Mouse (Mus musculus): ENCODE measurements around the gene Rab3b.
"Not testable (repeated sequence)": the region's sequence is repeated elsewhere in the genome, so short reads cannot be mapped to it uniquely, and the experiment has no call there.

Rab3b gene

DNA sequence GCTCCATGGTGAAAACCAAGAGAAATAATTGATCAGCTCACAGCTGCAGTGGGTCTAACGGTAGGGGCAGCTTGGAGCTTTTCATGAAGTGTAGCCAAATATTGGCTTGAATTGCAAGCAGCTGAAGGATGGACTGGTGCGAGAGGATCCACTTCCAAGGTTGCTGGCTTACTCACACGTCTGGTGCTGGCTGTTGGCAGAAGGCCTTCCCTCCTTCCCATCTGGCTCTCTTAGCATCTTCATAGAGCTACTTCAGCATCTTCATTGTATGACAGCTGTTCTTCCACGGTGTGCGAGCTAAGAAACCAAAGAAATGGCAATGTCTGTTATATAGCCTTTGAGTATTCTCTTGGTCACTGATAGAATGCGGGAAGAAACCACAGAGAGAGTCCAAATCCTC is 12.0 kb downstream of the Rab3b start:
- no peak for DNase-seq (ENCODE audit: low read depth, low spot score)

DNA sequence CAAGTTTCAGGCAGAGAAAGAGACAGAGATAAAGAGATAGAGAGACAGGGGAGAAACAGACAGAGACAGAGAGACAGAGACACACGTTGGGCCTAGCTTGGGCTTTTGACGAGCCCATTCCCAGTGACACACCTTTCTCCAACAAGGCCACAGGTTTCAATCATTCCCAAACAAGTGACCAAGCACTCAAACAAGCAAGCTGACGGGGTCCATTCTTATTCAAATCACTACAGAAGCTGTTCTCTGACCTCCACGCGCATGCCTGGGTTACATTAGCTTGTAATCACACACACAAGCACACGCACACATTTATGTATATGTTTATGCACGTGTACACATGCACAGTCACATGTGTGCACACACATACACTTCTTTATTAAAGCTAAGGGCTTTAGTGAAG is 21.6 kb downstream of the Rab3b start:
- DNase-seq (ENCODE audit: low read depth, low spot score), result no peak

DNA sequence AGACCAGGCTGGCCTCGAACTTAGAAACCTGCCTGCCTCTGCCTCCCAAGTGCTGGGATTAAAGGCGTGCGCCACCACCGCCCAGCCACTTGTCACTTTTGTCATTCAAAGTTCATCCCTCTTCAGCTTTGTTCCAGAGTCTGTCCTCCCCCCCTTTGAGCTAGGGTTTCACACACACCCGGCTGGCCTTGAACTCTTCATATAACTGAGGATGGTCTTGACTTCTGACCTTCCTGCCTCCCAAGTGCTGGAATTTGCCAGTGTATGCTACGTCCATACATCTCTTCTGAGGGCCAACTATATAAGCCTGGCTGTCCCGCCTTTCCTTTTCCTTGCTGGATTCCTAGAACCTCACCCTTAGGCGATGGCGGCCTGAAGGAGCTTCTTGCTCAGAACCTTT is 24.0 kb downstream of the Rab3b start:
- DNase-seq (ENCODE audit: low read depth, low spot score), result no peak

DNA sequence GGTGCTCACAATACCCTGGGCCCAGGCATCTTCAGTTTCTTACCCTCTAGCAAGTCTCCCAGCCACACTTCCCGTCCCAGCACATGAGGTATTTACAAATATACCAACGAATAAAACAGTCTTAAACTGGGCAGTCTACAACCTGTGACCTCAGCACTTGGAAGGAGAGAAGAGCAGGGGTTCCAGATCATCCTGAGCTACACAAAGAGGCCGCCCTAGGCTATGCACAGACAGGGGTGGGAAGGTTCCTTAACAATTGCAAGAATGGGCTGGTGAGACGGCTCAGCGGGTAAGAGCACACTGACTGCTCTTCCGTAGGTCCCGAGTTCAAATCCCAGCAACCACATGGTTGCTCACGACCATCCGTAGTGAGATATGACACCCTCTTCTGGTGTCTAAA is 24.5 kb downstream of the Rab3b start:
- DNase-seq (ENCODE audit: low read depth, low spot score), result no peak

DNA sequence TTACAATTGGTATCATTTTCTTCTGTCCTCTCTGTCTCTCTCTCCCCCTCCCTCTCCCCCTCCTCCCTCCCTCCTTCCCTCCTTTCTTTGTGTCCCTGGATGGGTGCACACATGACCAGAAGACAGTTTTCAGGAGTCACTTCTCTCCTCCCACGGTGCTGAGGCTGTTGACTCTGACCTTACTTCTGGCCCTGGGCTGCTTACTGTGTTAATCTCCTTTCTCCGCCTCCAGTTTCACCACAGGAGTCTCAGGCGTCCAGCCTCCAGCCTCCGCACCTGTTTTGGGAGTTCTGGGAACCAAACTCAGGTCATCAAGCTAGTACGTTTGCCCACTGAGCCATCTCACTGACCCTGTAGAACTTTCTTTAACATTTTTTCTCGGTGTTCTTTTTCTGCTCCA is 25.2 kb downstream of the Rab3b start:
- DNase-seq (ENCODE audit: low read depth, low spot score), result no peak

DNA sequence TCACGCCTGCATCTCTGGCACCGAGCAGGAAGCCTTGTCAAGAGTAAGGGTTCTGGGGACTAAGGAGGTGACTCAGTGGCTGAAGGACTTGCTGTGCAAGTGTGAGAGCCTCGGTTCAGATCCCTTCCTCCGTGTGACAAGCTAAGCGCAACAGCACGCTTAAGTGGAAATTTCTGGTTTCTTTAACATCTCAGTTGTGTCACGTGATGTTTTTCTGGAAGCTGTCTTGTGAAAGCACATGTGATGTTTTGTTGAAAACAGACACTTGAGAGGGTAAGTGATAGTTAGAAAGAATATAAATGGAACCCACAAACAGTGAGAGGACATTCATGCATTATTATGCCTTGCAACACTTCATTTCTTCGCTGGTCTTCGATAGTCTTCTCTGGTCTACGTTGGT is 25.9 kb downstream of the Rab3b start:
- no peak for DNase-seq (ENCODE audit: low read depth, low spot score)

DNA sequence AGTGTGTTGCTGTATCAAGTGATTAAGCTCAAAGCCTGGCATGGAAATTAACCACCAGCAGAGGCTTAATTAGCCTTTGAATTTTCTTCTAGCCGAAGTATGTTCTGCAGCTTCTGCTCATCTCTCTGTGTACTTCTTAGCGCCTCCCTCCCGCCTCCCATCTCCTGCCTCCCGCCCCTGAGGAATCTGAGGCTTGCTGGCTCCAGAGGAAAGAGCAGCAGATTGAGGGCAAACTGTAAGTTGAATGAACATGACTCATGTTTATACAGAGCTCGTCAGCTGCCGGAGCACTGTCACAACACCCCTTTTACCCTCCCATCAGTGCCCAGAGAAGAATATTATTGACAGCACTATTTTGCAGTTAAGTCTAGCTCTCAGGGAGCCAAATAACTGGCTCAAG is 27.0 kb downstream of the Rab3b start:
- peak; percentile 1 for DNase-seq (ENCODE audit: low read depth, low spot score)

DNA sequence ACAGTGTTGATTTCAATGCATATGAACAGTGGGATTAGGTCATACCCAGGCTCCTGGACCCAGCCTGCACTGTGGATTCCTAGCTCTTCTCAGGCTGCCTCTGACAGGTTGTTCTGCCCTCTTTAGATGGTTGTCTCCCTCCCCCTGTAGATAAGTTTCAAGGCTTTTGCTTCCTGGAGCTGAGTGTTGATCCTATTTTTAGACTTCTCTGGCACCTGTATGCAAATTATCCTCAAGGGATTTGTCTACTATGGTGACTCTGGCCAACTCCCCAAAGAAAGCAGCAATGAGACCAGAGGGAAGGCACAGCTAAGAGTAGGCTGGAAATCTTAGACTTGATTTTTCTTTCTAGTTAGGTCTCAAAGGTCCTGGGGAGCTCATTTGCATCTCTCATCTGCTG is 28.6 kb downstream of the Rab3b start:
- DNase-seq (ENCODE audit: low read depth, low spot score), result no peak

DNA sequence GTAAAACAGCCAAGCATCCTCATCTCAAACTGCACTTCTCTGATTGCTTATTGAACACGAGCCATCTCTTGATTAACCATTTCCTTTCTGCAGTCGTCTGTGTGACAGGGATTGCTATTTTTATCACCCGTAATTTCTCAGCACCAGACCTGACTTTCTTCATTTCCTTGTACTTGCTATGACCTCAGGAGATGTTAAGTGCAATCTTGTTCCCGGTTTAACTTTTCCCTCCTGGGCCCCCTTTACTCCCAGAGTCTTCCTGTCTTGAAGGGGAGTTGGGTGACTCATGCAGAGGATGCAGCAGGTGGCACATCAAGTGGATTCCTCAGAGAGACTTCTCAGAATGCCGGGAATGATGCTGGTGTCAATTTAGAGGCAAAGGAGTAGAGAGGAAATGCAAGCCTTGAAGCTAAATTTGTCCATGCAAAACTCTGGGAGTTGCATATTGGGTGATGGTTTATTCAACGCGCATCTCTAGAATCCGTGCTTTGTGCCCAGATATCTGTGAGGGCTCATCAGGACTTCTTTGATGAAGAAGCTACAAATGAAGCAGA is 31.1 kb downstream of the Rab3b start:
- no peak for DNase-seq (ENCODE audit: low read depth, low spot score)

DNA sequence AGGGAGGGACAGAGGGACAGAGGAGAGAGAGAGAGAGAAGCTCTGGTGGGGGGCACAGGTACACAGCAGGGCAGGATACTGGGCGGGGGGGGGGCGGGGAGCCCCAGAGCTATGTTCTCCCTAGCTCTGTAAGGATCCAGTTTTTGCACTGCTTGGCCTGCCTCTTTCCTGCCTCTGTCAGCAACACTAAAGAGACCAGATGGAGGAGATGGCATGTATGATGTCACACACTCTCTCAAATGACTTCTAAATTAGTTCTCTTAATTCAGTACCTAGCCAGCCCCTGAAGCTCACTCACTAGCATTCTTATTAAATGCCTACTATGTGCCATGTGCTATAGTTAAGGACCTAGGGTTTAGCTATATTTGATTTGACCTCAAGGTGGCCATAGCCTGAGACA is 33.0 kb downstream of the Rab3b start:
- no peak for DNase-seq (ENCODE audit: low read depth, low spot score)

DNA sequence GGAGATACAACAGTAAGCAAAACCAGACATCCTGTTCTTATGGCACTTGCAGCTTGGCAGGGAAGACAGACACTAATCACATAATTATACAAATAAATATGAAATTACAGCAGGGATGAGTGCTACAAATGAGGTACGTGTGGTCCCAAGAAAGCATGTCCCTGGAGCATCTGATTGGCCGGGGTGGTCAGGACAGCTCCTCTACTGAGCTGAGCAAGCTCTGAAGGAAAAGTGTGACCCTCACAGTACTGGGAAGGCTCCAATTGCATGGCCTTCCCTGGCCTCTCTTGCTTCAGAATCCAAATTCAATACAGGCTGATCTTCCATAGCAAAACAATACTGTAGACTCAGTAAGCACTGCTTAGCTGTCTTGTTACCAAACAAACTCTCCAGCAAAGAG is 34.3 kb downstream of the Rab3b start:
- no peak for DNase-seq (ENCODE audit: low read depth, low spot score)

DNA sequence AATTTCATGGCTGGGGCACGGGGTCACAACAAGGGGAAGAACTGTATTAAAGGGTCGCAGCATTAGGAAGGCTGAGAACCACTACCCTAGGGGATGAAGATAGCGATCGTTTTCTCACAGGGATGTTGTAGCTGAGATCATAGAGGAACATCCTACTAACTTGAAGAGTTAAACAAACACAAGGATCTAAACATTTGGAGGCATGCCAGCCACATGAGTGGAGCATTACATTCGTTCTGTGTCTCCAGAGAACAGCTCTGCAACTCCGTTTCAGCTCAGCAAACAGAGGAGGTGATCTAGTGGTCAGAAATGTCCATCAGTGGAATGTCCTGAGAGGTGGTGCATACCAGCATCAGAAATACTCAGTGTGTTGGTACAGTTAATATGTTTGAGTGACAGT is 35.5 kb downstream of the Rab3b start:
- no peak for DNase-seq (ENCODE audit: low read depth, low spot score)

DNA sequence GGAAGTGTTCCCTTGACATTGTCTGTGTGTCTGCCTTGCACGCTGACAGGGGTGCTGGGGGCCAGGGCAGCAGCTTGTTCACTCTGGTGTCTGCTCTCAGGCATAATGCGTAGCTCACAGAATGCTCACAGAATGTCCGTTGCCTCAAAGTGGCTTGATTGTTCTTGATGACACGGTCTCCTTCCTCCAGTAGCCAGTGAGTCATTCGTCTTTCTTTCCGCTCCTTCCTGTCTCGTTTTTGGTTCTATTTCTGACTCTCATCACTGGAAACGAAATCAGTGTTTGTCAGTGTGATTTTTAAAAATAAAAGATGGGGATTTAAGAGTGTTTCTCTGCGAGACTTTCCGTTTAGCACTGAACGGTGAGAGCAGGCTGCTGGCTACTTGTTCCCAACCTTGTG is 36.2 kb downstream of the Rab3b start:
- no peak for DNase-seq (ENCODE audit: low read depth, low spot score)

DNA sequence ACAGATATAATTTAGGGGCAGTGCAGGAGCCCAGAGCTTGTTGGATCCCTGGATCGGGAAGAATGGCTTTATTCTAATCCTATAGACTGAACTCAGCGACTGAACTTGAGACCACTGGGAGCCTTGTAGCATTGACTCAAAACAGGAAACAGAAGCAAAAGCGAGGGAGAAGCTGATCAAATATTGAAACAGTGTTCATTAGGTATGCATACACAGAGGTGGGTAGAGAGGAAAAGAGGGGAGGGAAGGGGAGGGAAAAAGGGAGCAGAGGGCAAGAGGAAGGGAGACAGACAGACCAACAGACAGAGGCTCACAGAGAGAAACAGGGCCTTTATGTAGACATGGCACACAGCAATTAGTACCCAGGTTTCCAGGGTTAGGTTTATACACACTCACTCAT is 38.8 kb downstream of the Rab3b start:
- DNase-seq (ENCODE audit: low read depth, low spot score), result no peak

DNA sequence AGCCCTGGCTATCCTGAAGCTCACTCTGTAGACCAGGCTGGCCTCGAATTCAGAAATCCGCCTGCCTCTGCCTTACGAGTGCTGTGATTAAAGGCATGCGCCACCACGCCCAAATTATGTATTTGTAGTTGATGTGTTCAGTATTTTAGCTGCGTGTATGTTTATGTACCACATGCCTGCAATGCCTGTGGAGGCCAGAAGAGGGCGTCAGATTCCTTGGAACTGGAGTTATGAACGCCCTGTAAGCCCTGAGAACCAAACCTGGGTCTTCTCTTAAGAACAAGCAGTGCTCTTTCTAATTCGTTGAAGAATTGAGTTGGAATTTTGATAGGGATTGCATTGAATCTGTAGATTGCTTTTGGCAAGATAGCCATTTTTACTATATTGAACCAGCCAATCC is 49.1 kb downstream of the Rab3b start:
- DNase-seq (ENCODE audit: low read depth, low spot score), result not testable (repeated sequence)

DNA sequence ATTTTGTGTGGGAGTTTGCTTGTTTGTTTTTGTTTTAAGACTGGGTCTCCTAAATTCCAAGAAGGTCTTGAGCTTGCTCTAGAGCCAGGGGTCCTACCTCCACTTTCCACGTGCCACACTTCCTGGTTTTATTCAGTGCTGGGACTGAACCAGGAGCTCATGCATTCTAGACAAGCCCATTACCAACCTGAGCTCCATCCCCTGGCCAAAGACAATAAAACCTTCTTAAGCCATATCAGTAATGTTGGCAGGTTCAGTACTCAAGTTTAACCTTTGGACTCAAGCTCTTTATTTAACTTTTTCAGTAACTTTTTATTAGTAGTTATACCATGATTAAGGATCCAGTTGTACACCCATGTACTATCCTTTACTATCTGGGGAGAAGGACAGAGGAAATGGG is 54.3 kb downstream of the Rab3b start:
- DNase-seq (ENCODE audit: low read depth, low spot score), result no peak

DNA sequence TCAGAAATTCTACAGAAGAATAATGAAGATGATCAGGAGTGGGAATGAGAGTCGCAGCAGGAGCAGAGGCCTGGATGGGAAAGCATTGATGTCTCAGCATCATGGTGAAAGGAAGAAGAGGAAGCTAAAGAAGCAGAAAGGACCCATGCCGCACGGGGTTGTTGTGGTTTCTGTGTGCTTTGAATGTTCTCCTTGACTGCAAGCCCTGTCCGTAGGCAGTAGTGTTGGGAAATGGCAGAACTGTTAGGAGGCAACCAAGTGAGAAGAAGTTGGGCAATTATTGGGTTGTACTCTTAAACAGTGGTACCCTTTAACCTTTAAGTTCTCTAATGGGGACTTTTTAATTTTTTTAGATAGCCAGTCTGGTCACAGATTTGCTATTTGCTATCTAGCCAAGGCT is 56.0 kb downstream of the Rab3b start:
- no peak for DNase-seq (ENCODE audit: low read depth, low spot score)

DNA sequence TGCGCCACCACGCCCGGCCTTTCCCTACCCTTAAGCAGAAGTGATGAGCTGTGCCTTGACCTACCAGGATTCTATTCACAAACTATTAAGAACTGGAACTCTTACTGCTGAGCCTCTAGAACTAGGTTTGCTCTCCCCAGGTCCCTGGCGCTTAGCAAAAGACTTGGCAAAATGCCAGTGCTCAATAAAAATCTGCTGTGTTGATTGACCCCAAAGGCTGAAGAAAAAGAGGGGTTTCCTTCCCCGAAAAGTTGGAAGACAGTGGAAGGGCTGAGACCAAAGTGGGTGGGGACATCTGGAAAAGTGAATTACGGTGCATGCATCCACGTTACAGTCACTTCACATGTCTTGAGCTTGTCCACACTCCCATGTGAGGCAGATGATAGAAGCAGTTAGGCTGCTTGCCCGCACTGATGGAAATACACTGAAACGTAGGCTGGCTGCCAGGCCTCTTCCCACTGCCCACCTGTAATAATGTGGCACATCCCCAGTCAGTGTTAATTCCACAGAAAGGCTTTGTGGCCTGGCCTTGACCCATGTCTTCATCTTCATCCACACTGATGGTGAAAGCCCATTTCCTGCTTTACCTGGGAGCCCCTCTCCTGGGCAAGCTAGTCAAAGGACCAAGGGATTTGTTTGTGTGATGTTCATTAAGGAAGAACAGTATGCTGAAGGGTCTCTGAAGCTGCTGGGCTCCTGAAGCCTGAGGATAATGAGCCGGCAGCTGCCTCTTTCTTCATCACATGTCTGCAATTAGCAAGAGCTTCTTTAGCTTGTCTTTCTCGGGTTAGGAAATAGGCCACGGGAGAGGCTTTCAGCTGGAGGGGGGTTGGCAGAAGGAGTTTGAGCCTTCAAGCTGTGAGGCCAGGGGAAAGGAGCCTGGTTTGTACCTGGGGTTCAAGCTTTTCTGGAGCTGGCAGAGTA is 59.2 kb downstream of the Rab3b start:
- DNase-seq (ENCODE audit: low read depth, low spot score), result no peak

DNA sequence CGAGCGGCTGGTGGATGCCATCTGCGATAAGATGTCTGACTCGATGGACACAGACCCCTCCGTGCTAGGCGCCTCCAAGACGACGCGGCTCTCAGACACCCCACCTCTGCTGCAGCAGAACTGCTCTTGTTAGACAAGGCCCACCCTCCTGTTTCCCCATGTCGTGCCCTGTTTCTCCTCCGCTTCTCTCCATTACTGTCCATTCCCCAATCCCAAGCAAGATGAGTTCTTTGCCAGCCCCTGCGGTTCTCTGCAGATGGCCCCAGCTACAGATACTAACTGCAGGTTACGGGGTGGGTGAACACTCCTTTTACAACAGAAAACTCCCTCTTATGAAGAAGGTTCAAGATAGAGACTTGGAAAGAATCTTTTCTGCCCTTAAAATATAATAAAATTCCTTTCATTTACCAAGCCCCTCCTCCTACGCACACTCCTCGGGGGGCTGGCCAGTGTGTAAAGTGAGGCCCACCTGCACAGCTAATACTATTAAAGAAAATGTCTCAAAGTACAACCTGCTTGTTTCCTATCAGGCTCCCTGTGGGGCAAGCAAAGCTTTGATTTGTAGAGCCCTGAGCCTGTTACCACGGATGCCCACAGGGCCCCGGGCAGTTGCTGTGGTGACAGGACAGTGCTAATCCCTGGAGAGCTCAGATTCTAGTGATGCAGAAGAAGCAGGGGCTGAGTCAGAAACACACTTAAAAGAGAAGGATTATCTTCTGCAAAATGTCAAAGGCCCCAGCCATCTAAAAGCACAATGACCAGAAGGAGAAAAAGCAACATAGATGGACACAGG is 62.0 kb downstream of the Rab3b start:
- DNase-seq (ENCODE audit: low read depth, low spot score), result no peak

DNA sequence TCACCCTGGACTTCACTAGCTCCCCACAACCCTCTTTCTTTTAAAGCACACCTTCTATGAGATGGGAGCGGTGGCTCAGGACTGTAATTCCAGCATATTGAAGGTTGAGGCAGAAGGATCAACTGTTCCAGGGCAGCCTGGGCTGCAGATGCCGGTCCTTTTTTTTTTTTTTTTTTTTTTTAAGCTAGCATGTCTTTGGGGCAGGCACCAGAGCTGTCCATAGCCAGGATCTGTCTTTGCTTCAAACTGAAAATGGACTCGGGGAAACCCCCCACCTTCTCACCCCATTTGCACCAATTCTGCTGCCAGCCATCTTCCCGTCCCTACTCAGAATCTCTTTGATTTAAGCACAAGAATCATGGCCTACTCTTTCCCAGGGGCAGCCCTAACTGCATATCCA is 63.3 kb downstream of the Rab3b start:
- DNase-seq (ENCODE audit: low read depth, low spot score), result no peak

DNA sequence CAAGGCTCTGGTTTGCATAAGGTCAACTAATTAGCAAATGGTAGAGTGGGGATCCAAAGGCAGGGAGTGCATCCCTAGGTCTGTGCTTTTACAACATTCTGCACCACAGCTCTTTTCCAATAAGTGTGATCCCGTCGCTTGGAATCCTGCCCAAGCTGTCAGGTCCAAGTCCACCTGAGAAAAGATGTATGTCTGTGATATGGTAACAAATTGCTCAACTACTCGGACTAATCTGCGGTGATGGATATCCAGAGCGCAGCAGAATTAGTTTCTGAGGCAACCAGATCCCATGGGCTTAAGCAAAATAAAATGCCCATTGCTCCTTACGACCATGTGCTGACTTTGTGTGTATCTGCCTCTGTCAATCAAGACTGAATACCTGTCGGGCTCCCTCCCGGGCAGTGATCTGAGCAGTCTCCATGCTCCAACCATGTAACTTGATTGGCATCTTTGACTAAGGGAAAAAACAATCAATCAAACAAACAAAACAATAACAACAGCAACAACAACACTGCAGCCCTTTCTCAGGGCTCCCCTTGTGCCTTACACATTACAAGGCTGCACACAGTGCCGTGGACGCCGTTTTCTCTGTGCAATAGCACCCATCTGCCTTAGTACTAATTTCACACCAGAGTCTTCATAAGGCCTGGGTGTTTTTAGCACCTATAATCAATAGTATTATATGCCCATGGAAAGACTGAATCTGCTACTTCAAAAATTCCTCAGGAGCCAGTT is 64.3 kb downstream of the Rab3b start:
- DNase-seq (ENCODE audit: low read depth, low spot score), result no peak

DNA sequence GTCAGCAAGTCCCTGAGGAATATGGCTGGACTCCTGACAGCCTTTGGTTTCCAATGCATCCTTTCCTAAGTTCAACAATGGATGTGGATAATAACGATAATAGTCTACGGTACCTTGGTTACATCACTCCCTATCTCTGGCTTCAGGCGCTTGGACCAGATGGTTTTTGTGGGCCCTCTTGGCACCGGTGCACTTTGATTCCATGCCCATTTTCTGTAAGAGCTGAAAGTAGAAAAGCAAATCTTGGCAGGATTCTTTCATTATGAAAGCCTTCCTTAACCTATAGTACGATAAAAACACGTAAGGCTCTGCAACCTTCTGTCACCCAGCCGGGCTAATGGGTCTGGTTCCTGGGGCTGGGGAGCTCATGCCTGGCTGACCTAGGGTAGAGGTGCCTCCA is 70.3 kb downstream of the Rab3b start:
- DNase-seq (ENCODE audit: low read depth, low spot score), result no peak

Measured in retina, postnatal 7 days (tissue).